Mouse (Mus musculus) limb, embryonic 12.5 days (tissue): ENCODE data around the gene Bcl11a. TPM values are rescaled to one million over a fixed set of nuclear protein-coding genes. Genes with fewer than 3 reads are reported as not detected.
A peak's percentile ranks its signal among the peaks of the same experiment; 100 is the strongest.

Experiments
- ATAC-seq: fragments of 200-750 bp; cut with Nextera tagmentation; 2 replicates; pipeline ENCODE4 v1.8.0; 2017; ENCODE audit warnings: low read depth, moderate TSS enrichment; ENCODE audit not compliant: insufficient number of reproducible peaks, insufficient read depth, low FRiP score, low TSS enrichment
- H3K27ac ChIP-seq: fragments of 300-500 bp; sonication (generic); 2 replicates; pipeline ENCODE4 v1.5.1; 2016; ENCODE audit warnings: mild to moderate bottlenecking, moderate library complexity
- H3K27me3 ChIP-seq: fragments of 300-500 bp; sonication (generic); 2 replicates; pipeline ENCODE4 v1.6.1; 2016; ENCODE audit warnings: mild to moderate bottlenecking, moderate library complexity
- H3K36me3 ChIP-seq: fragments of 300-500 bp; sonication (generic); 2 replicates; pipeline ENCODE4 v1.6.1; 2016; ENCODE audit warnings: mild to moderate bottlenecking, moderate library complexity
- H3K4me1 ChIP-seq: fragments of 300-500 bp; sonication (generic); replicated peaks from 2 replicates; pipeline ENCODE4 v1.6.1; 2016
- H3K4me2 ChIP-seq: fragments of 300-500 bp; sonication (generic); 2 replicates; pipeline ENCODE4 v1.6.1; 2016; ENCODE audit warnings: mild to moderate bottlenecking, moderate library complexity
- H3K4me3 ChIP-seq: fragments of 300-500 bp; sonication (generic); replicated peaks from 2 replicates; pipeline ENCODE4 v1.5.1; 2016; ENCODE audit warnings: mild to moderate bottlenecking
- H3K9ac ChIP-seq: fragments of 300-500 bp; sonication (generic); replicated peaks from 2 replicates; pipeline ENCODE4 v1.6.1; 2016; ENCODE audit warnings: mild to moderate bottlenecking, moderate library complexity
- H3K9me3 ChIP-seq: fragments of 300-500 bp; sonication (generic); 2 replicates; pipeline ENCODE4 v1.6.1; 2016; ENCODE audit warnings: mild to moderate bottlenecking, moderate library complexity
- WGBS: fragments of 180-500 bp; shearing (Covaris S2); methylation state at CpG from one replicate; pipeline ENCODE4 v1.1.7; 2016; 5-methylcytosine and 5-hydroxymethylcytosine counted together
- polyA plus RNA-seq: library from polyadenylated mRNA; unstranded; fragments of >200 nt; fragmentation: Nextera tagmentation; extraction: Ambion mirVana; gene quantifications from 2 replicates; pipeline ENCODE4 v1.2.1, GENCODE M21; 2016

The Bcl11a gene
- polyA plus RNA-seq, 1 experiment from 2014 or later = 109 TPM

DNA sequence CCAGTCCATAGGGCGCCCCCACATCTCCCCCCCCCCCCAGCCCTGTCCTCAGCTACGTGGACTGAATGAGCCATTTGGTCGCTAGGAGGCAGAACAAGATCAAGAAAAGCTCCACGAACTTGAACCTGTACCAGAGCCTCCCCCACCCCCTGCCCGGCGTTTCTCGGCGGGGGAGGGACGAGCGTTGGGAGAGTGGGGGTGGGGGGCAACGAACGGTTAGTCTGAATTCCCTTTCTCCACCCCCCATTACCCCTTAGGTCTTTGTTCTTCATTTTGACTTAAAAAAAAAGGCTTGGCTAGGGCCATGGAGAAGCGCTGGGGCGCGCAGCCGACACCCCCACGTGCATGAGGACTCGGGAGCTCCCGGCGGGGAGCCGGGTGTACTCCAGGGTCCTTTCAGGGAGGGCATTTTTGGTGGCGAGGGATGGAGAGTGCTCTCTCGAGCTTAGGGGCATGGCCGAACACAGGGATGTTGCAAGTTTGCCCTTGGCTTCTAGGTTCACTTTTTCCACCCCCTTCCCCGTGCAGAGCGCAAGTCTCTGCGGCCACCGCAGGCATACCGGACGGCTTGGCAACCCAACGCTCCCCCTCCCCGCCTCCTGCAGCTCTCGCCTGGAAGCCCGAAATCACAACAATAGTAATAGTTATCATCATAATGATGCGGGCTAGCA lies 3.3 kb downstream of the Bcl11a start:
- under 1% methylated on average over 35 of the region's 35 CpGs for WGBS
- peak overlapping the region; percentile 98 for H3K27ac ChIP-seq
- H3K9me3 ChIP-seq = no peaks in the 10 kb centered on the region
- peak; percentile 0; the same call in 1 of the 2 replicates for ATAC-seq
- no peaks in the 10 kb centered on the region for H3K27me3 ChIP-seq
- H3K9ac ChIP-seq = peak overlapping the region; percentile 97
- peaks cover 11% of the 10 kb centered on the region for H3K36me3 ChIP-seq
- peak overlapping the region; percentile 88 for H3K4me3 ChIP-seq
- H3K4me2 ChIP-seq = peak overlapping the region; percentile 94
- peaks cover 33% of the 10 kb centered on the region for H3K4me1 ChIP-seq

DNA sequence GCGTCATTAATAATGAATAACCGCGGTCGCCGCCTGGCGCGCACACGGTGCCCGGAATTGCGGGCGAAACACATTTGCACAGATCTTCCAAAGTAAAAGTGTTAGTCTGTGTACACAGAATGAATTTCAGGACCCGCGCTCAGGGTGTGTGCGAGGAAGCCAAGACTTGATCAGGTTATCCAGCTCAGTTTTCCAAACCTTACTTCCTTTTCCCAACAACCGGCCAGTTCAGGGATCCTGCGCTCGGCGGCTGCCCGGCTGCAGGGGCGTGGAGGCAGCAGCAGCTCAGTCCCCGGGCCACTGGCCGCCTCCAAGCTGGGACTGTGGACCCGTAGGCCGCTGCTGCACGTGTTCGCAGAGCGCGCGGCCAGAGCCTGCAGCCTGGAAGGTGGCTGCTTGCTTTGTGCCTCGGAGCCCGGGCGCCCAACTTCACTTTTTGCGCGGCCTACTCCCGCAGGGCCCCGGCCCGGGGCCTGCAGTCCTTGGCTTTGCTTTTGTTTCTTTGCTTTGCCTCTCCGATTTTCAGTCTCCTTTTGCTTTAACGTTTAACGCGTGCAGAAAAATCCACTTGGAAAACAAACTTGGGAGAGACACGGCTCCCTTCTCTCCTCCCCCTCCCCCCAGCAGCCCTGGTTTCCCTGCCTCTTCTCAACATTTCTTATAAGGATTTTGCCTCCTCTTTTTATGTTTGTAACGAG lies 4.0 kb downstream of the Bcl11a start:
- peak overlapping the region; percentile 97 for H3K9ac ChIP-seq
- H3K4me2 ChIP-seq = peak overlapping the region; percentile 94
- WGBS = under 1% methylated on average over 43 of the region's 43 CpGs
- H3K27me3 ChIP-seq = no peaks in the 10 kb centered on the region
- peaks cover 18% of the 10 kb centered on the region for H3K36me3 ChIP-seq
- H3K4me1 ChIP-seq = peaks cover 40% of the 10 kb centered on the region
- peak overlapping the region; percentile 98 for H3K27ac ChIP-seq
- peak overlapping the region; percentile 88 for H3K4me3 ChIP-seq
- ATAC-seq = no peak
- no peaks in the 10 kb centered on the region for H3K9me3 ChIP-seq

DNA sequence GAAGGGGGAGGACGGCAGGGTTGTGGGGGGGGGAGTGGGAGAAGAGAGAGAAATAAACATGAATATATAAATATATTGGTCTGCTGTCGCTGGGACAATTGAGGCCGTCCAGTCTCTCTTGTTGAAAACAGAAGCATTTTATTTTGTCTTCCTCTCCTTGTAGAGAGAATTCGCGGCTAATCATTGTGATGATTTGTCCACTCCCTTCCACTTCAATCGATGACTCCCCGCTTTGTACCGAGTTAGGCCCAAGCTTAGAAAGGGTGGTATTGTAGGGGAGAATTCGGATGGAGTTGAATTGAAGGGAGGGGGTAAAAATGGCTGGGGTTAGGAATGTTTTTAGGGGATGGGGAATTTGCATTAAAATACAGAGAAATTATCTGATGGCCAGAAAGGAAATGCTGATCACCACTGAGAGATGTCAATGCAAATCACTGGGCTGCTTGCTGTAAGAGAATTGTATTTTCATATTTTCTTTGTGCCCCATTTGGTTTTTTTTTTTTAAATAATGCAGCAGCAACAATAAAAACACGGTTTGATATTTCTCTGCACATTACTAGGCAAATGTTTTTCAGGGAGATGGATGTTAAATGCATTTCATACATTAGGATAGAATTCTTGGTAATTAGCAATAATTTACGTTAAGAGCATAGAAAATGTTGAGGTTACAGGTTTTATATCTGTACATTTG lies 4.7 kb downstream of the Bcl11a start:
- H3K9ac ChIP-seq = peak overlapping the region; percentile 97
- ATAC-seq = no peak
- peaks cover 25% of the 10 kb centered on the region for H3K36me3 ChIP-seq
- H3K4me2 ChIP-seq = peak overlapping the region; percentile 94
- peaks cover 40% of the 10 kb centered on the region for H3K4me1 ChIP-seq
- H3K27me3 ChIP-seq = no peaks in the 10 kb centered on the region
- WGBS = 8% methylated on average over 11 of the region's 11 CpGs
- H3K27ac ChIP-seq = peak overlapping the region; percentile 98
- peak overlapping the region; percentile 88 for H3K4me3 ChIP-seq
- H3K9me3 ChIP-seq = no peaks in the 10 kb centered on the region

DNA sequence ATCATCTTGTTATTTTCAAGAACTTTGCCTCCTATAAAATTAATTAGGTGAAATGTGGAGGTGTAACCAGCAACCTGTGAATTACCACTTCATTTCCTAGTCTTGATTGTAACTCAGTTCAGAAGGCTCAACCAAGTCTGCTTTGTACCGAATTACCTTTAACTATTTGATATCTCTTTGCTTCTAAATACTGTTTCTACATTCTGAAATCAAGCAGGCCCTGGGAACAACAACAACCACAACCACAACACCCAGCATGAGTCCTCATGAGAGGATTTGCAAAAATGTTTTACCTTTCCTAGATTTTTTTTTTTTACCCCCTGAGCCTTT lies 5.2 kb downstream of the Bcl11a start:
- Histone ChIP-seq H3K4me2 (peak overlapping the region; percentile 94), H3K27ac (peak overlapping the region; percentile 41; the same call in 1 of the 2 replicates), H3K36me3 (peaks cover 30% of the 10 kb centered on the region), H3K4me1 (peaks cover 40% of the 10 kb centered on the region), H3K27me3 (no peaks in the 10 kb centered on the region), H3K9ac (peak overlapping the region; percentile 50), H3K4me3 (peak overlapping the region; percentile 28), H3K9me3 (no peaks in the 10 kb centered on the region)
- ATAC-seq = no peak
- 10% methylated on average over 1 of the region's 1 CpGs for WGBS

DNA sequence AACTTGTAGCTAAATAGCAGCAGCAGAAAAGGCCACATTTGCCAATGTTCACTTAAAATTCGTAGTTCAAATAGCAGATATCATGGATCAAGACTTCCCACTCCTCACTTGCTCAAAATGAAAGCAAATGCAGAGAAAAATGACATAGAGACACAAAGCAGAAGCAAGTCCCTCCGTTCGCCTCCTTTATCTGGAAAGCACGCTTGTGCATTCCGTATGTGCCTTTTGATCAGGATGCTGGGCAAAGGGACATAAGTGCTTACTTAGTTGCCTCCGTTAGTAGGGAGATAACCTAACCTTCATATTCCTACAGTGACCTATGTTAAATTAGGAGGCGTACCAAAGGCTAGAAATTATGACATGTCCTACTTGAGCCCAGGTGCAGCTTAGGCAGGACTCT lies 5.6 kb downstream of the Bcl11a start:
- H3K27me3 ChIP-seq = no peaks in the 10 kb centered on the region
- H3K4me3 ChIP-seq = peak overlapping the region; percentile 28
- H3K9me3 ChIP-seq = no peaks in the 10 kb centered on the region
- H3K36me3 ChIP-seq = peaks cover 34% of the 10 kb centered on the region
- peak overlapping the region; percentile 94 for H3K4me2 ChIP-seq
- peak overlapping the region; percentile 50 for H3K9ac ChIP-seq
- ATAC-seq = no peak
- WGBS = 44% methylated on average over 7 of the region's 7 CpGs
- H3K4me1 ChIP-seq = peaks cover 43% of the 10 kb centered on the region
- H3K27ac ChIP-seq = peak overlapping the region; percentile 41; the same call in 1 of the 2 replicates

DNA sequence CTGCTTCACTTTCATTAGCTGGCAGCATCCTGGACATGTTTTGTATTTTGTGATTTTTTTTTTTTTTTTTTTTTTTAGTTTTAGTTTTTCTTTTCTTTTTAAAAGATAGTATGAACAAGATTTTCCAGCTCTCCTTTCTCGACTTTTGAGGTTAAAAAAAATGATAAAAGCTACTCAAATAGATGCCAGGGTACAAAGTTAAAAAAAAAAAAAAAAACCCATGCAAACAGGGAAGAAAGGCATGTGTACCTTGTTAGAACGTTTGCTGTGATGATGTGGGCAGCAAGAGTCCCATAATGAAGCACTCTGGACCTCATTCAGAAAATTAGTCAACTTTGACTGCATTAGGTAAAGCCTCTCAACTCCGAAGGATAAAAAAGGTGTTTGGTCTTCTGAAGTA lies 6.2 kb downstream of the Bcl11a start:
- Histone ChIP-seq H3K9me3 (no peaks in the 10 kb centered on the region), H3K4me3 (peak overlapping the region; percentile 28), H3K4me1 (peaks cover 49% of the 10 kb centered on the region), H3K27ac (no peak overlapping the region), H3K9ac (no peak overlapping the region), H3K27me3 (no peaks in the 10 kb centered on the region), H3K36me3 (peaks cover 41% of the 10 kb centered on the region), H3K4me2 (peak overlapping the region; percentile 94)
- 20% methylated on average over 3 of the region's 3 CpGs for WGBS
- no peak for ATAC-seq

DNA sequence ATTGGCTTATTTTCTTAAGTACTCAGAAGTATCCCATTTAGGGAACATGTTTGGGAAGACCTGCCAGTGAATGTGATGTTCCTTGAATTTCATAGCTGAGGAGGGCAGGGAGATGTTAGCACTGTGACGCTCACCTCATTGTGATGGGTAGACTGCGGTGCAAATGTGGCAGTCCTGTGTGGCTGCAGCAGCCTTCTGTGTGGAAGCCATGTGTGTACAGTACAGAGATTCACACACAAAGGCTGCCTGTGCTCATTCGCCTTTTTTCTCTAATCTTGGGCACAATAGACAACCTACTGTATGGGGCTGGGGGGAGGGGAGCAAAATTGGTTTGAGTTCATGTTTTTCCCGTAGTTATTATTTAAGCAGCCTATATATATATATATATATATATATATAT lies 6.7 kb downstream of the Bcl11a start:
- Histone ChIP-seq H3K9me3 (no peaks in the 10 kb centered on the region), H3K27ac (no peak overlapping the region), H3K27me3 (no peaks in the 10 kb centered on the region), H3K36me3 (peaks cover 45% of the 10 kb centered on the region), H3K4me3 (no peak overlapping the region), H3K9ac (no peak overlapping the region), H3K4me2 (peak overlapping the region; percentile 35), H3K4me1 (peaks cover 52% of the 10 kb centered on the region)
- WGBS = 72% methylated on average over 4 of the region's 4 CpGs
- ATAC-seq = no peak

GRCm38 (mm10) chr11:24085986-24086385 lies 8.1 kb downstream of the Bcl11a start:
- peaks cover 52% of the 10 kb centered on the region for H3K36me3 ChIP-seq
- ATAC-seq = no peak
- no peak overlapping the region for H3K9ac ChIP-seq
- peaks cover 64% of the 10 kb centered on the region for H3K4me1 ChIP-seq
- H3K27me3 ChIP-seq = no peaks in the 10 kb centered on the region
- H3K4me3 ChIP-seq = no peak overlapping the region
- no peaks in the 10 kb centered on the region for H3K9me3 ChIP-seq
- WGBS = 30% methylated on average over 6 of the region's 6 CpGs
- H3K27ac ChIP-seq = 0 out of 2 replicates have a peak overlapping the region, but pooled peaks have one; percentile 53
- H3K4me2 ChIP-seq = no peak overlapping the region

- Histone ChIP-seq H3K36me3 (peaks cover 52% of the 10 kb centered on the region), H3K27ac (no peak overlapping the region)
- no peak for ATAC-seq
These were observed 9.2 kb downstream of the Bcl11a start for GRCm38 (mm10) chr11:24087069-24087468.

GRCm38 (mm10) chr11:24090443-24090842 lies 12.6 kb downstream of the Bcl11a start:
- H3K27ac ChIP-seq = no peak overlapping the region
- no peaks in the 10 kb centered on the region for H3K9me3 ChIP-seq
- no peak for ATAC-seq
- 73% methylated on average over 4 of the region's 4 CpGs for WGBS
- H3K27me3 ChIP-seq = no peaks in the 10 kb centered on the region
- peaks cover 73% of the 10 kb centered on the region for H3K4me1 ChIP-seq
- peaks cover 65% of the 10 kb centered on the region for H3K36me3 ChIP-seq
- no peak overlapping the region for H3K9ac ChIP-seq
- no peak overlapping the region for H3K4me2 ChIP-seq
- H3K4me3 ChIP-seq = no peak overlapping the region

More at GRCm38 (mm10) chr11:24087069-24087468, 9.2 kb downstream of the Bcl11a start:
- WGBS = 84% methylated on average over 4 of the region's 4 CpGs
- no peaks in the 10 kb centered on the region for H3K27me3 ChIP-seq
- H3K9me3 ChIP-seq = no peaks in the 10 kb centered on the region
- no peak overlapping the region for H3K9ac ChIP-seq
- H3K4me3 ChIP-seq = no peak overlapping the region
- H3K4me1 ChIP-seq = peaks cover 72% of the 10 kb centered on the region
- H3K4me2 ChIP-seq = no peak overlapping the region

GRCm38 (mm10) chr11:24091393-24092080 lies 13.7 kb downstream of the Bcl11a start:
- no peak for ATAC-seq
- Histone ChIP-seq H3K9me3 (no peaks in the 10 kb centered on the region), H3K27ac (no peak overlapping the region), H3K27me3 (no peaks in the 10 kb centered on the region), H3K36me3 (peaks cover 54% of the 10 kb centered on the region), H3K4me2 (peak overlapping the region; percentile 31), H3K4me1 (peaks cover 72% of the 10 kb centered on the region), H3K9ac (no peak overlapping the region), H3K4me3 (no peak overlapping the region)
- 27% methylated on average over 15 of the region's 15 CpGs for WGBS
